Mouse (Mus musculus) liver, embryonic 16.5 days (tissue): ENCODE results near the gene Sell. TPM values are rescaled to one million over a fixed set of nuclear protein-coding genes. Genes with fewer than 3 reads are reported as not detected.
"Not testable (repeated sequence)": the region's sequence is repeated elsewhere in the genome, so short reads cannot be mapped to it uniquely, and the experiment has no call there.

Source experiments
- ATAC-seq: fragments of 200-750 bp; cut with Nextera tagmentation; 2 replicates; pipeline ENCODE4 v1.8.0; 2017; ENCODE audit warnings: low read depth, mild to moderate bottlenecking, moderate number of reproducible peaks, moderate library complexity
- H3K27ac ChIP-seq: fragments of 300-500 bp; sonication (generic); 2 replicates; pipeline ENCODE4 v1.5.1; 2014; ENCODE audit warnings: mild to moderate bottlenecking, low read length
- H3K27me3 ChIP-seq: fragments of 300-500 bp; sonication (generic); 2 replicates; pipeline ENCODE4 v1.6.1; 2014; ENCODE audit warnings: low read depth, low read length, mixed read lengths; ENCODE audit not compliant: control insufficient read depth, insufficient read depth
- H3K36me3 ChIP-seq: fragments of 300-500 bp; sonication (generic); 2 replicates; pipeline ENCODE4 v1.6.1; 2014; ENCODE audit warnings: mild to moderate bottlenecking; ENCODE audit not compliant: control insufficient read depth, insufficient read depth
- H3K4me1 ChIP-seq: fragments of 300-500 bp; sonication (generic); 2 replicates; pipeline ENCODE4 v1.6.1; 2014; ENCODE audit warnings: low read depth, low read length, mixed read lengths; ENCODE audit not compliant: control insufficient read depth
- H3K4me2 ChIP-seq: fragments of 300-500 bp; sonication (generic); 2 replicates; pipeline ENCODE4 v1.6.1; 2014; ENCODE audit warnings: low read depth, low read length, mixed read lengths
- H3K4me3 ChIP-seq: fragments of 300-500 bp; sonication (generic); 2 replicates; pipeline ENCODE4 v1.5.1; 2014; ENCODE audit warnings: low read depth, mild to moderate bottlenecking, low read length
- H3K9ac ChIP-seq: fragments of 300-500 bp; sonication (generic); 2 replicates; pipeline ENCODE4 v1.6.1; 2014; ENCODE audit warnings: low read depth, low read length
- H3K9me3 ChIP-seq: fragments of 300-500 bp; sonication (generic); replicated peaks from 2 replicates; pipeline ENCODE4 v1.6.1; 2016; ENCODE audit warnings: low read length; ENCODE audit not compliant: control insufficient read depth
- WGBS: fragments of 180-500 bp; shearing (Covaris S2); extraction: QIAGEN DNeasy Blood & Tissue Kit; methylation state at CpG from one replicate; pipeline ENCODE4 v1.1.7; 2014; ENCODE audit not compliant: insufficient replicate concordance; 5-methylcytosine and 5-hydroxymethylcytosine counted together
- polyA plus RNA-seq: library from polyadenylated mRNA; unstranded; fragments of >200 nt; fragmentation: Nextera tagmentation; extraction: Ambion mirVana; gene quantifications from 2 replicates; pipeline ENCODE4 v1.2.1, GENCODE M21; 2015

The Sell gene
- 11.8 and 13.4 TPM in 2 replicates for polyA plus RNA-seq

GRCm38 (mm10) chr1:164061925-164062324 lies at the start of gene Sell:
Sell (plus strand) TSS chr1:164061982.
- Histone ChIP-seq H3K9ac (no peak within 1 kb of the TSS), H3K4me3 (no peak within 1 kb of the TSS; the same call in 1 of the 2 replicates), H3K4me1 (no peaks in the 10 kb centered on the region), H3K36me3 (no peaks in the 10 kb centered on the region), H3K27ac (no peak within 1 kb of the TSS; the same call in none of the 2 replicates), H3K27me3 (no peaks in the 10 kb centered on the region), H3K9me3 (no peaks in the 10 kb centered on the region), H3K4me2 (no peak within 1 kb of the TSS)
- ATAC-seq, result no peak
- 41% methylated on average over 4 of the region's 4 CpGs for WGBS

- H3K36me3 ChIP-seq, result no peaks in the 10 kb centered on the region
- H3K4me1 ChIP-seq, result no peaks in the 10 kb centered on the region
- no peak for ATAC-seq
- H3K27me3 ChIP-seq, result no peaks in the 10 kb centered on the region
- H3K9me3 ChIP-seq, result no peaks in the 10 kb centered on the region
- 20% methylated on average over 1 of the region's 1 CpGs for WGBS
- no peak overlapping the region for H3K4me3 ChIP-seq
- H3K4me2 ChIP-seq, result no peak overlapping the region
- H3K27ac ChIP-seq, result no peak overlapping the region
- no peak overlapping the region for H3K9ac ChIP-seq
These were observed 47.2 kb upstream of the Sell start for GRCm38 (mm10) chr1:164014616-164015015.

GRCm38 (mm10) chr1:164018221-164018896 lies 43.4 kb upstream of the Sell start:
- ATAC-seq, result no peak
- no peak overlapping the region for H3K4me3 ChIP-seq
- 67% methylated on average over 16 of the region's 16 CpGs for WGBS

GRCm38 (mm10) chr1:164019789-164020188 lies 42.0 kb upstream of the Sell start:
- Histone ChIP-seq H3K4me3 (no peak overlapping the region), H3K36me3 (no peaks in the 10 kb centered on the region), H3K9ac (no peak overlapping the region), H3K4me1 (no peaks in the 10 kb centered on the region), H3K4me2 (no peak overlapping the region), H3K27ac (no peak overlapping the region), H3K9me3 (no peaks in the 10 kb centered on the region), H3K27me3 (no peaks in the 10 kb centered on the region)
- WGBS, result 46% methylated on average over 6 of the region's 6 CpGs
- no peak for ATAC-seq

More at GRCm38 (mm10) chr1:164018221-164018896, 43.4 kb upstream of the Sell start:
- Histone ChIP-seq H3K36me3 (no peaks in the 10 kb centered on the region), H3K27ac (no peak overlapping the region), H3K4me2 (no peak overlapping the region), H3K9me3 (no peaks in the 10 kb centered on the region), H3K4me1 (no peaks in the 10 kb centered on the region), H3K27me3 (no peaks in the 10 kb centered on the region), H3K9ac (no peak overlapping the region)

- not testable (repeated sequence) for H3K27ac ChIP-seq, H3K4me2 ChIP-seq, H3K36me3 ChIP-seq, H3K4me3 ChIP-seq, H3K4me1 ChIP-seq, H3K27me3 ChIP-seq, H3K9ac ChIP-seq, ATAC-seq, H3K9me3 ChIP-seq
- 84% methylated on average over 3 of the region's 3 CpGs for WGBS
These were observed 41.0 kb upstream of the Sell start for GRCm38 (mm10) chr1:164020746-164021145.

- H3K9me3 ChIP-seq, ATAC-seq, H3K27ac ChIP-seq, H3K4me2 ChIP-seq, H3K27me3 ChIP-seq, H3K4me3 ChIP-seq, H3K36me3 ChIP-seq, H3K9ac ChIP-seq, H3K4me1 ChIP-seq: not testable (repeated sequence)
- 60% methylated on average over 5 of the region's 5 CpGs for WGBS
These were observed 39.7 kb upstream of the Sell start for GRCm38 (mm10) chr1:164022106-164022505.

GRCm38 (mm10) chr1:164025685-164026084 lies 36.1 kb upstream of the Sell start:
- Histone ChIP-seq H3K27me3 (no peaks in the 10 kb centered on the region), H3K36me3 (no peaks in the 10 kb centered on the region), H3K9me3 (no peaks in the 10 kb centered on the region), H3K4me3 (no peak overlapping the region), H3K4me1 (no peaks in the 10 kb centered on the region), H3K4me2 (no peak overlapping the region), H3K9ac (no peak overlapping the region), H3K27ac (no peak overlapping the region)
- WGBS, result 47% methylated on average over 4 of the region's 4 CpGs
- no peak for ATAC-seq

- Histone ChIP-seq H3K4me3 (no peak overlapping the region), H3K9ac (no peak overlapping the region), H3K27me3 (no peaks in the 10 kb centered on the region), H3K36me3 (no peaks in the 10 kb centered on the region), H3K27ac (no peak overlapping the region), H3K9me3 (no peaks in the 10 kb centered on the region), H3K4me2 (no peak overlapping the region), H3K4me1 (no peaks in the 10 kb centered on the region)
- WGBS, result 43% methylated on average over 5 of the region's 5 CpGs
- ATAC-seq, result no peak
These were observed 34.4 kb upstream of the Sell start for GRCm38 (mm10) chr1:164027416-164027815.

GRCm38 (mm10) chr1:164040385-164041135 lies 21.2 kb upstream of the Sell start:
- 65% methylated on average over 10 of the region's 10 CpGs for WGBS

More at GRCm38 (mm10) chr1:164040385-164041135, 21.2 kb upstream of the Sell start:
- ATAC-seq, result no peak
- Histone ChIP-seq H3K36me3 (no peaks in the 10 kb centered on the region), H3K27ac (no peak overlapping the region), H3K4me3 (no peak overlapping the region), H3K4me2 (no peak overlapping the region), H3K9me3 (no peaks in the 10 kb centered on the region), H3K9ac (no peak overlapping the region), H3K27me3 (no peaks in the 10 kb centered on the region), H3K4me1 (no peaks in the 10 kb centered on the region)
